Comparison of ENCODE assay signal across 20 mouse cellular contexts in genomic region chr5:150180985-150181607, GRCm38 (mm10).
A peak's percentile ranks its signal among the peaks of the same experiment; 100 is the strongest.
DNase-seq lines count a peak whose midpoint lies in the region; ATAC-seq and TF ChIP-seq lines count a peak whose summit lies in the region.
"Had no signal": no experiment of that assay in that cellular context is flagged by ENCODE, and none has a peak within 500 bp of the region (broad histone marks: within the 10 kb centered on the region; RNA-seq: fewer than 3 reads in every experiment).

No protein-coding gene starts in this region.

- H3K9ac ChIP-seq in heart, postnatal 0 days (replicated peaks; ENCODE audit: low read depth, low read length) = no peak overlapping the region
- H3K9ac ChIP-seq: forebrain, embryonic 12.5 days; heart, embryonic 12.5 days; hindbrain, embryonic 13.5 days had no signal

- DNase-seq in adrenal gland, adult (ENCODE audit: inconsistent age in 2 of 2, low spot score in 1 of 2) = peak; percentile 38 to 51
- DNase-seq in adrenal gland, postnatal 4 days (ENCODE audit: low spot score in 2 of 2) = no peak
- DNase-seq in heart, adult 11 months = peak; percentile 82
- no peak for DNase-seq in heart, adult 8-10 months (ENCODE audit: low spot score)
- DNase-seq in heart, postnatal 0 days (ENCODE audit: low spot score) = no peak
- no peak for DNase-seq in heart, adult 18-20 months
- DNase-seq in adrenal gland, postnatal 25 days = peak; percentile 22
- DNase-seq in urinary bladder, postnatal 25 days (ENCODE audit: low spot score) = no peak
- DNase-seq: cerebellum, adult 18-20 months; cerebellum, adult 9-11 months; cerebellum, postnatal 36 days; gastrocnemius, postnatal 25 days; heart, postnatal 14 days; kidney, adult 18-20 months had no signal

- ATAC-seq in heart, postnatal 0 days (ENCODE audit: insufficient read depth, low read depth) = no peak
- ATAC-seq: forebrain, embryonic 16.5 days; hindbrain, postnatal 0 days had no signal

- no peaks in the 10 kb centered on the region for H3K9me3 ChIP-seq in heart, postnatal 0 days (replicated peaks; ENCODE audit: control insufficient read depth, low read length)
- H3K9me3 ChIP-seq: embryonic facial prominence, embryonic 13.5 days had no signal

- no peaks in the 10 kb centered on the region for H3K27me3 ChIP-seq in heart, postnatal 0 days (ENCODE audit: control insufficient read depth, insufficient read depth, low read length)
- H3K27me3 ChIP-seq: embryonic facial prominence, embryonic 13.5 days; forebrain, embryonic 12.5 days; heart, embryonic 12.5 days; hindbrain, embryonic 13.5 days had no signal

- TF ChIP-seq EP300 in heart, postnatal 0 days (IDR thresholded peaks at IDR 0.05; ENCODE audit: low read depth) = no peak

- 67% methylated on average over 1 of the region's 1 CpGs for WGBS in heart, postnatal 0 days

- H3K36me3 ChIP-seq in heart, postnatal 0 days (replicated peaks; ENCODE audit: control insufficient read depth, insufficient read depth, low read length) = no peaks in the 10 kb centered on the region
- H3K36me3 ChIP-seq: embryonic facial prominence, embryonic 13.5 days; forebrain, embryonic 12.5 days; heart, embryonic 12.5 days; hindbrain, embryonic 13.5 days had no signal

- no peaks in the 10 kb centered on the region for H3K4me1 ChIP-seq in heart, postnatal 0 days (ENCODE audit: control insufficient read depth, insufficient read depth)
- H3K4me1 ChIP-seq: embryonic facial prominence, embryonic 13.5 days; forebrain, embryonic 12.5 days; hindbrain, embryonic 13.5 days had no signal

- no peak overlapping the region for H3K4me2 ChIP-seq in heart, postnatal 0 days (ENCODE audit: low read depth, low read length)
- H3K4me2 ChIP-seq: embryonic facial prominence, embryonic 13.5 days; forebrain, embryonic 12.5 days; heart, embryonic 12.5 days; hindbrain, embryonic 13.5 days had no signal

- H3K4me3 ChIP-seq in heart, postnatal 0 days (ENCODE audit: low read depth, low read length) = no peak overlapping the region
- H3K4me3 ChIP-seq: embryonic facial prominence, embryonic 13.5 days; forebrain, embryonic 12.5 days; heart, embryonic 12.5 days; hindbrain, embryonic 13.5 days had no signal

- peak overlapping the region; percentile 4; the same call in 1 of the 2 replicates for H3K27ac ChIP-seq in heart, postnatal 0 days (ENCODE audit: low read depth)
- H3K27ac ChIP-seq: embryonic facial prominence, embryonic 13.5 days; forebrain, embryonic 12.5 days; hindbrain, embryonic 13.5 days; hindbrain, postnatal 0 days had no signal

- TF ChIP-seq CTCF in heart, postnatal 0 days (IDR thresholded peaks at IDR 0.05; ENCODE audit: low read depth) = no peak

Comparison
In these comparisons a context has a peak if more than half of its experiments do, and no peak if none do; other contexts are left out.
1. DNase-seq: peak in adrenal gland, adult (2 of 2), heart, adult 11 months (single experiment) and adrenal gland, postnatal 25 days (single experiment); none in adrenal gland, postnatal 4 days (0 of 2), heart, adult 8-10 months (single experiment), heart, postnatal 0 days (single experiment), heart, adult 18-20 months (0 of 2) and urinary bladder, postnatal 25 days (single experiment).